Mouse (Mus musculus): ENCODE data around the gene Pcsk6.
A peak's percentile ranks its signal among the peaks of the same experiment; 100 is the strongest.
"Not testable (repeated sequence)": the region's sequence is repeated elsewhere in the genome, so short reads cannot be mapped to it uniquely, and the experiment has no call there.

The Pcsk6 gene

GRCm38 (mm10) chr7:65881290-65881688 is 19.8 kb downstream of the Pcsk6 start:
- DNase-seq (ENCODE audit: low spot score), result no peak

GRCm38 (mm10) chr7:65884928-65885327 is 23.4 kb downstream of the Pcsk6 start:
- no peak for DNase-seq (ENCODE audit: low spot score)

GRCm38 (mm10) chr7:65885819-65886218 is 24.3 kb downstream of the Pcsk6 start:
- no peak for DNase-seq (ENCODE audit: low spot score)

- DNase-seq (ENCODE audit: low spot score), result no peak
These were observed 30.3 kb downstream of the Pcsk6 start for GRCm38 (mm10) chr7:65891831-65892230.

GRCm38 (mm10) chr7:65892264-65892828 is 30.8 kb downstream of the Pcsk6 start:
- no peak for DNase-seq (ENCODE audit: low spot score)

GRCm38 (mm10) chr7:65893546-65893945 is 32.0 kb downstream of the Pcsk6 start:
- DNase-seq (ENCODE audit: low spot score), result no peak

- no peak for DNase-seq (ENCODE audit: low spot score)
These were observed 33.7 kb downstream of the Pcsk6 start for GRCm38 (mm10) chr7:65895262-65895661.

- DNase-seq (ENCODE audit: low spot score), result no peak
These were observed 39.7 kb downstream of the Pcsk6 start for GRCm38 (mm10) chr7:65901231-65901630.

- peak; percentile 87 for DNase-seq (ENCODE audit: low spot score)
These were observed 41.1 kb downstream of the Pcsk6 start for GRCm38 (mm10) chr7:65902471-65903180.

- DNase-seq (ENCODE audit: low spot score), result no peak
These were observed 41.9 kb downstream of the Pcsk6 start for GRCm38 (mm10) chr7:65903456-65903855.

GRCm38 (mm10) chr7:65906528-65907272 is 45.2 kb downstream of the Pcsk6 start:
- DNase-seq (ENCODE audit: low spot score), result no peak

- no peak for DNase-seq (ENCODE audit: low spot score)
These were observed 48.0 kb downstream of the Pcsk6 start for GRCm38 (mm10) chr7:65909343-65910127.

GRCm38 (mm10) chr7:65913088-65913610 is 51.6 kb downstream of the Pcsk6 start:
- DNase-seq (ENCODE audit: low spot score), result no peak

GRCm38 (mm10) chr7:65914761-65915301 is 53.3 kb downstream of the Pcsk6 start:
- no peak for DNase-seq (ENCODE audit: low spot score)

- DNase-seq (ENCODE audit: low spot score), result no peak
These were observed 54.3 kb downstream of the Pcsk6 start for GRCm38 (mm10) chr7:65915821-65916220.

GRCm38 (mm10) chr7:65916566-65916965 is 55.0 kb downstream of the Pcsk6 start:
- no peak for DNase-seq (ENCODE audit: low spot score)

GRCm38 (mm10) chr7:65918431-65918830 is 56.9 kb downstream of the Pcsk6 start:
- DNase-seq (ENCODE audit: low spot score), result no peak

GRCm38 (mm10) chr7:65929398-65929797 is 67.9 kb downstream of the Pcsk6 start:
- DNase-seq (ENCODE audit: low spot score), result no peak

GRCm38 (mm10) chr7:65930478-65930877 is 68.9 kb downstream of the Pcsk6 start:
- DNase-seq (ENCODE audit: low spot score), result no peak

- not testable (repeated sequence) for DNase-seq (ENCODE audit: low spot score)
These were observed 72.9 kb downstream of the Pcsk6 start for GRCm38 (mm10) chr7:65934238-65934970.

GRCm38 (mm10) chr7:65935211-65935610 is 73.7 kb downstream of the Pcsk6 start:
- no peak for DNase-seq (ENCODE audit: low spot score)

Data from testis, postnatal 14 days (tissue).